Mouse (Mus musculus): ENCODE data around the gene Fam210b. TPM values are rescaled to one million over a fixed set of nuclear protein-coding genes. Genes with fewer than 3 reads are reported as not detected.
A peak's percentile ranks its signal among the peaks of the same experiment; 100 is the strongest.

Gene Fam210b
- polyA plus RNA-seq, 1 experiment from 2014 or later = 40.8 TPM

GRCm38 (mm10) chr2:172320878-172321277 lies 24.5 kb upstream of the Fam210b start:
- no peaks in the 10 kb centered on the region for H3K27me3 ChIP-seq (ENCODE audit: control insufficient read depth, insufficient read depth, low read depth, low read length)
- ATAC-seq (ENCODE audit: low read depth) = peak; percentile 52; the same call in 1 of the 2 replicates

GRCm38 (mm10) chr2:172328248-172328647 lies 17.1 kb upstream of the Fam210b start:
- WGBS = 38% methylated on average over 8 of the region's 8 CpGs
- Histone ChIP-seq H3K9me3 (ENCODE audit: control insufficient read depth, low read length) (no peaks in the 10 kb centered on the region), H3K9ac (ENCODE audit: low read length) (no peak overlapping the region), H3K36me3 (ENCODE audit: control insufficient read depth, insufficient read depth, low read length) (no peaks in the 10 kb centered on the region), H3K4me1 (replicated peaks; ENCODE audit: control insufficient read depth, insufficient read depth, low read length) (no peaks in the 10 kb centered on the region), H3K4me2 (ENCODE audit: low read depth, low read length) (no peak overlapping the region), H3K27me3 (ENCODE audit: control insufficient read depth, insufficient read depth, low read depth, low read length) (no peaks in the 10 kb centered on the region), H3K27ac (ENCODE audit: low read length) (no peak overlapping the region), H3K4me3 (ENCODE audit: low read length) (no peak overlapping the region)
- no peak for ATAC-seq (ENCODE audit: low read depth)

More at GRCm38 (mm10) chr2:172320878-172321277, 24.5 kb upstream of the Fam210b start:
- Histone ChIP-seq H3K36me3 (ENCODE audit: control insufficient read depth, insufficient read depth, low read length) (no peaks in the 10 kb centered on the region), H3K9ac (ENCODE audit: low read length) (no peak overlapping the region), H3K9me3 (ENCODE audit: control insufficient read depth, low read length) (no peaks in the 10 kb centered on the region), H3K4me3 (ENCODE audit: low read length) (no peak overlapping the region), H3K4me2 (ENCODE audit: low read depth, low read length) (no peak overlapping the region), H3K4me1 (replicated peaks; ENCODE audit: control insufficient read depth, insufficient read depth, low read length) (no peaks in the 10 kb centered on the region), H3K27ac (ENCODE audit: low read length) (no peak overlapping the region)
- WGBS = 12% methylated on average over 9 of the region's 9 CpGs

GRCm38 (mm10) chr2:172329179-172329578 lies 16.2 kb upstream of the Fam210b start:
- Histone ChIP-seq H3K27me3 (ENCODE audit: control insufficient read depth, insufficient read depth, low read depth, low read length) (no peaks in the 10 kb centered on the region), H3K27ac (ENCODE audit: low read length) (no peak overlapping the region), H3K4me2 (ENCODE audit: low read depth, low read length) (no peak overlapping the region), H3K4me1 (replicated peaks; ENCODE audit: control insufficient read depth, insufficient read depth, low read length) (0 out of 2 replicates have a peak, but pooled peaks cover 2% of the 10 kb centered on the region), H3K4me3 (ENCODE audit: low read length) (no peak overlapping the region), H3K9me3 (ENCODE audit: control insufficient read depth, low read length) (no peaks in the 10 kb centered on the region), H3K9ac (ENCODE audit: low read length) (no peak overlapping the region), H3K36me3 (ENCODE audit: control insufficient read depth, insufficient read depth, low read length) (no peaks in the 10 kb centered on the region)
- 5% methylated on average over 13 of the region's 13 CpGs for WGBS
- no peak for ATAC-seq (ENCODE audit: low read depth)

GRCm38 (mm10) chr2:172338206-172338942 lies 7.0 kb upstream of the Fam210b start:
- 69% methylated on average over 19 of the region's 19 CpGs for WGBS
- no peaks in the 10 kb centered on the region for H3K27me3 ChIP-seq (ENCODE audit: control insufficient read depth, insufficient read depth, low read depth, low read length)
- no peak overlapping the region for H3K4me2 ChIP-seq (ENCODE audit: low read depth, low read length)
- no peaks in the 10 kb centered on the region for H3K9me3 ChIP-seq (ENCODE audit: control insufficient read depth, low read length)
- ATAC-seq (ENCODE audit: low read depth) = no peak
- no peaks in the 10 kb centered on the region for H3K36me3 ChIP-seq (ENCODE audit: control insufficient read depth, insufficient read depth, low read length)
- no peak overlapping the region for H3K27ac ChIP-seq (ENCODE audit: low read length)
- H3K4me1 ChIP-seq (replicated peaks; ENCODE audit: control insufficient read depth, insufficient read depth, low read length) = 0 out of 2 replicates have a peak, but pooled peaks cover 2% of the 10 kb centered on the region
- H3K4me3 ChIP-seq (ENCODE audit: low read length) = no peak overlapping the region
- no peak overlapping the region for H3K9ac ChIP-seq (ENCODE audit: low read length)

- no peak overlapping the region for H3K4me3 ChIP-seq (ENCODE audit: low read length)
- H3K4me1 ChIP-seq (replicated peaks; ENCODE audit: control insufficient read depth, insufficient read depth, low read length) = peaks cover 9% of the 10 kb centered on the region; the same call in 1 of the 2 replicates
- H3K27ac ChIP-seq (ENCODE audit: low read length) = no peak overlapping the region
- no peaks in the 10 kb centered on the region for H3K9me3 ChIP-seq (ENCODE audit: control insufficient read depth, low read length)
- no peak overlapping the region for H3K4me2 ChIP-seq (ENCODE audit: low read depth, low read length)
- ATAC-seq (ENCODE audit: low read depth) = no peak
- no peaks in the 10 kb centered on the region for H3K27me3 ChIP-seq (ENCODE audit: control insufficient read depth, insufficient read depth, low read depth, low read length)
- no peaks in the 10 kb centered on the region for H3K36me3 ChIP-seq (ENCODE audit: control insufficient read depth, insufficient read depth, low read length)
- no peak overlapping the region for H3K9ac ChIP-seq (ENCODE audit: low read length)
- 51% methylated on average over 3 of the region's 3 CpGs for WGBS
Observed at GRCm38 (mm10) chr2:172340936-172341335, 4.4 kb upstream of the Fam210b start.

GRCm38 (mm10) chr2:172341606-172342005 lies 3.8 kb upstream of the Fam210b start:
- no peaks in the 10 kb centered on the region for H3K27me3 ChIP-seq (ENCODE audit: control insufficient read depth, insufficient read depth, low read depth, low read length)
- peaks cover 13% of the 10 kb centered on the region; the same call in 1 of the 2 replicates for H3K4me1 ChIP-seq (replicated peaks; ENCODE audit: control insufficient read depth, insufficient read depth, low read length)
- no peaks in the 10 kb centered on the region for H3K9me3 ChIP-seq (ENCODE audit: control insufficient read depth, low read length)
- no peaks in the 10 kb centered on the region for H3K36me3 ChIP-seq (ENCODE audit: control insufficient read depth, insufficient read depth, low read length)
- no peak overlapping the region for H3K4me2 ChIP-seq (ENCODE audit: low read depth, low read length)
- no peak overlapping the region for H3K4me3 ChIP-seq (ENCODE audit: low read length)
- H3K27ac ChIP-seq (ENCODE audit: low read length) = no peak overlapping the region
- no peak overlapping the region for H3K9ac ChIP-seq (ENCODE audit: low read length)
- WGBS = 50% methylated on average over 5 of the region's 5 CpGs
- no peak for ATAC-seq (ENCODE audit: low read depth)

GRCm38 (mm10) chr2:172343751-172344150 lies 1.6 kb upstream of the Fam210b start:
- peaks cover 29% of the 10 kb centered on the region for H3K4me1 ChIP-seq (replicated peaks; ENCODE audit: control insufficient read depth, insufficient read depth, low read length)
- H3K4me2 ChIP-seq (ENCODE audit: low read depth, low read length) = no peak overlapping the region
- WGBS = 75% methylated on average over 7 of the region's 7 CpGs
- no peak for ATAC-seq (ENCODE audit: low read depth)
- no peaks in the 10 kb centered on the region for H3K27me3 ChIP-seq (ENCODE audit: control insufficient read depth, insufficient read depth, low read depth, low read length)
- H3K27ac ChIP-seq (ENCODE audit: low read length) = no peak overlapping the region
- no peak overlapping the region for H3K4me3 ChIP-seq (ENCODE audit: low read length)
- H3K36me3 ChIP-seq (ENCODE audit: control insufficient read depth, insufficient read depth, low read length) = no peaks in the 10 kb centered on the region
- H3K9me3 ChIP-seq (ENCODE audit: control insufficient read depth, low read length) = no peaks in the 10 kb centered on the region
- H3K9ac ChIP-seq (ENCODE audit: low read length) = no peak overlapping the region

GRCm38 (mm10) chr2:172344669-172345068 lies 696 bp upstream of the Fam210b start:
- 18% methylated on average over 5 of the region's 5 CpGs for WGBS
- H3K4me2 ChIP-seq (ENCODE audit: low read depth, low read length) = peak overlapping the region; percentile 41
- no peaks in the 10 kb centered on the region for H3K36me3 ChIP-seq (ENCODE audit: control insufficient read depth, insufficient read depth, low read length)
- peak overlapping the region; percentile 86 for H3K4me3 ChIP-seq (ENCODE audit: low read length)
- no peaks in the 10 kb centered on the region for H3K27me3 ChIP-seq (ENCODE audit: control insufficient read depth, insufficient read depth, low read depth, low read length)
- ATAC-seq (ENCODE audit: low read depth) = peak; percentile 1; the same call in 1 of the 2 replicates
- H3K9ac ChIP-seq (ENCODE audit: low read length) = peak overlapping the region; percentile 41
- peak overlapping the region; percentile 85 for H3K27ac ChIP-seq (ENCODE audit: low read length)
- H3K4me1 ChIP-seq (replicated peaks; ENCODE audit: control insufficient read depth, insufficient read depth, low read length) = peaks cover 37% of the 10 kb centered on the region
- no peaks in the 10 kb centered on the region for H3K9me3 ChIP-seq (ENCODE audit: control insufficient read depth, low read length)

GRCm38 (mm10) chr2:172346034-172346929 lies 917 bp downstream of the Fam210b start:
- WGBS = 6% methylated on average over 31 of the region's 31 CpGs
- Histone ChIP-seq H3K4me1 (replicated peaks; ENCODE audit: control insufficient read depth, insufficient read depth, low read length) (peaks cover 37% of the 10 kb centered on the region), H3K27ac (ENCODE audit: low read length) (peak overlapping the region; percentile 81), H3K36me3 (ENCODE audit: control insufficient read depth, insufficient read depth, low read length) (no peaks in the 10 kb centered on the region), H3K4me3 (ENCODE audit: low read length) (peak overlapping the region; percentile 86), H3K9me3 (ENCODE audit: control insufficient read depth, low read length) (no peaks in the 10 kb centered on the region), H3K9ac (ENCODE audit: low read length) (peak overlapping the region; percentile 85), H3K4me2 (ENCODE audit: low read depth, low read length) (peak overlapping the region; percentile 98), H3K27me3 (ENCODE audit: control insufficient read depth, insufficient read depth, low read depth, low read length) (no peaks in the 10 kb centered on the region)
- 0 out of 2 replicates have a peak, but pooled peaks have one; percentile 5 for ATAC-seq (ENCODE audit: low read depth)
